Mouse (Mus musculus): ENCODE data around the gene Sec14l2.
"Not testable (repeated sequence)": the region's sequence is repeated elsewhere in the genome, so short reads cannot be mapped to it uniquely, and the experiment has no call there.

Sec14l2 gene

DNA sequence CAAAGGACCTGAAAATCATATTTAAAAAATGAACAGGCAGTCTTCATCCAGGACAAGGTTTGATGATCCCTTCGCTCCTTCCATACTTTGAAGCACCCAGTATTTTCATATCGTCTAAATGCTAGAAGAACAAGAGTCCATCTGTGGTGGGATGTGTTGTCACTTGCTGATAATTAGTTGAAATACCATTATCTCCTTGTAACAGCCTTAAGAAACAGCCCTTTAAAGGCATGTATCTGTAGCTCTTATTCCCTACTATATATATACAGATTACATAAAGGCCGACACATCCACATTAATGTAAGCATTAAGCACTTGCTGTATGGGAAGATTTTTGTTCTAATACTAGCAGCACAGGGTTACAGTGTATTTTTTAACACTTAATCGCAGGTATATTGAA is 5.2 kb upstream of the Sec14l2 start:
- not testable (repeated sequence) for DNase-seq

DNA sequence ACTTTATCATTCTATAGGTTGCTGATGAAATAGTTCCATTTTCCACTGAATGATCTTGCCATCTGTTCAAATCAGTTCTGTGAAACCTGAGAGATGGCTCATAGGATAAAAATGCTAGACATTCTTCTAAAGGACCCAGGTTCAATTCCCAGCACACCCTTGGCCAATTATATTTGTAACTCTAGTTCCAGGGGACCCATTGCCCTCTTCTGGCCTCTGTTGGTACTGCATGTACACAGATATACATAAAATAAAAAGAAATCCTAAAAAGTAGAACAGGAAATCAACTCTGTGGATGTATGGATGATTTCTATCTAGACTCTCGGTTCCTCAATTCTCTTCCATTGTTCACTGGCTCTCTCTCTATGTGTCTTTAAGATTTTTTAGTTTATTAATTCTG is 3.8 kb upstream of the Sec14l2 start:
- no peak for DNase-seq

DNA sequence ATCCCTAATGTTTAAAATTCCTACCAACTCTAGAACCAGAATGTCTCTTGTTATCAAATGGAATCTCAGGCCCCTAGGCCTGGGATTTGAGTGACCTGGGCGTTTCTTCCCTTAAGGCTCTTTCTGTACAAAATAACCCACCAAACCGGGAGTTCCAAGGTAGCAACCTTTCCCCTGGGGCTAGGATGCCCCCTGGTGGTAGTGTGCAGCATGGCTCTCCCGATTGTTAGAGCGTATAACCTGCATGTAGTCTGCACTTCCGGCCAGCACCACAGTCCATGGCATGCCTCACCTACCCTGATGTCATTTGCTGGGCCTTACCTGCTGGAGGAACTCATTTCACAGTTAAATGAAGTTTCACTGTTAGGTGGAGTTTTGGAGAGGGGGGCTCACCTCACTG is 707 bp upstream of the Sec14l2 start:
- DNase-seq = no peak

DNA sequence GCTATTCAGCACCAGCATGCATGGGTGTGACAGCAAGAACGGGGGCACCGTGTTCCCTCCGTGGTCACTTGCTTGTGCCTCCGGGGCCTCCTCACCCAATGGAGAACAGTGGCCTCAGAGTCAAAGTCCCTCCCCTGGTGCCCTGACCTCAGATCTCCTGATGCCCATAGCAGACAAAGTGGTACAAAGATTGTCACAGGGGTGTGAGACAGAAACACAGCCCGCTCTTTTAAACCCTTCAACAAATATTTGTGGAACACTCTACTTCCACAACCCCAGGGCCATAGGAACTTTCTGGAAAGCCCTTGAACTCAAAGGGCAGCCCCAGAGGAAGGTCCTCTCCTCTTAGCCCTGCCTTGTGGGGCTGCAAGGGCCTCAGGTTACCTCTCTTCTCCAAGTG is 989 bp downstream of the Sec14l2 start:
- no peak for DNase-seq

DNA sequence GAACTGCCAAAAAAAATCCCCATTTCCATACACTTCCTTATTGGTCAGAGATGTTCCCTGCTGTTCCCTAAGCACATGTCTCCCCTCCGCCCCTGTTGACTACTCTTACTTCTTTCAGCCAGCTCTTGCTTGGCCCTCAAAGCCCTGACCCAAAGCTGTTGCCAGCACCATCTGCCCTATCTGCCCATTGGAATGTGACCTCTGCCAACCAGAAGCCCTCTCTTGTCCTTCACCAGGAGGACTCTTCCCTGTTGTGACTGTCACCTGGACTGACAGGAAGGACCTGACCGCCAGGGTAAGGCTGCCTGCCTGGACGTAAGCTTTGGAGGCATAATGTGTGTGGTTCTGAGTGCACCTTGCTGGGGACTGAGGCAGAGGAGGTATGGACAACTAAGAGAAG is 1.5 kb downstream of the Sec14l2 start:
- no peak for DNase-seq

DNA sequence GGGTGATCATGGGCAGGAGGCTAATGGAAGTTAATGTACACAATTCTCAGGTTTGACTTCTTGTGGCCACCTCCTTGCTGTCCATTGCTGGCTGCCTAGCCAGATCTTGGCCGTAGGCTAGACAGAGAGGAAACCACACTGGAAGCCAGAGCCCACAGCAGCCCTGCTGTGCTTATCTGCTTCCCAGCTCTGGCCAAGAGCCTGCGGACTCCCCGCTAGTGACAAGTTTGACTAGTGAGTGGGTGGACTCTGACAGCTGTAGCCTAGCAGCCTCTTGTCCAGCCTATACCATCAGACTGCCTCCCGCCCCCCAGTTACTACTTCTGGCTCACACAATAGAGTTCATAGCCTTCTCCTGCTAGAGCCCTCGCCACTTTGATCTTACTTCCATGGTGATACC is 3.6 kb downstream of the Sec14l2 start:
- no peak for DNase-seq

DNA sequence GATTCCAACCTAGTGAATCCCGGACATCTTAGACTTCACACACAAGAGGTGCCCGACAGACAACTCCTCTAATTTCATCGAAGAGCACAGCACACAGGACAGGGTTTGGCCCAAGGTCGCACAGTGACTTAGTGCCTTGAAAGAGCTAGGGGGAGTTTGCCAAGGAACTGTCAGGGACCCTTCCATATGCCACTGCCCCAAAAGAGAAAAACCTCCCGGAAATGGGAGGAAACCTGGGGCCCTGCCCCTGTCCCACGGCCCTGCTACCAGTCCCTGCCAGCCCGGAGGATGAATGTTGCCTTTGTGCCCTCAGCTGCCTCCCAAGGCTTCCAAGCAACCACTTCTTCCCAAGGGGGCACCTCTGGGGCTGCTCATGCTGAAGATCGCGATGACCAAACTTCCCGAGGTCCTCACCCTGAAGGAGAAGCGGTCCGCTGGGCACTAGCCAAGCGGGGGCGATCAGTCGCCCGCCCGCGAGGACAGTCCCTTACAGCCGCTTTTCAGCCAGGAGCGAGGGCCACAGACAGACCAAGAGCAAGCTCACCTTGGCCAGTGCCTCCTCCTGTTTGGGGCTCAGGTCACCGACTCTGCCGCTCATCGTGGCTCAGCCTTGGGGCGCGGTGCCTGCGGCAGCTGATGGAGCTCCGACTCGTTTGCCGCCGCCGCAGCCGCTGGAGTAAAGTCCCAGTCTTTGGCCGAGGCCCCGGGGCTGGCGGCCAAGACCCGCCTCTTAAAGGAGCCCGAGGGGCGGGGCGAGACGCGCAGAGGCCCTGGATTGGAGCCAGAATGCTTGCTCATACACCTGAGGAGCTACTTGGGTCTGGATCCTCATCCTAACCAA is 4.9 kb downstream of the Sec14l2 start:
- peak; percentile 81 for DNase-seq

DNA sequence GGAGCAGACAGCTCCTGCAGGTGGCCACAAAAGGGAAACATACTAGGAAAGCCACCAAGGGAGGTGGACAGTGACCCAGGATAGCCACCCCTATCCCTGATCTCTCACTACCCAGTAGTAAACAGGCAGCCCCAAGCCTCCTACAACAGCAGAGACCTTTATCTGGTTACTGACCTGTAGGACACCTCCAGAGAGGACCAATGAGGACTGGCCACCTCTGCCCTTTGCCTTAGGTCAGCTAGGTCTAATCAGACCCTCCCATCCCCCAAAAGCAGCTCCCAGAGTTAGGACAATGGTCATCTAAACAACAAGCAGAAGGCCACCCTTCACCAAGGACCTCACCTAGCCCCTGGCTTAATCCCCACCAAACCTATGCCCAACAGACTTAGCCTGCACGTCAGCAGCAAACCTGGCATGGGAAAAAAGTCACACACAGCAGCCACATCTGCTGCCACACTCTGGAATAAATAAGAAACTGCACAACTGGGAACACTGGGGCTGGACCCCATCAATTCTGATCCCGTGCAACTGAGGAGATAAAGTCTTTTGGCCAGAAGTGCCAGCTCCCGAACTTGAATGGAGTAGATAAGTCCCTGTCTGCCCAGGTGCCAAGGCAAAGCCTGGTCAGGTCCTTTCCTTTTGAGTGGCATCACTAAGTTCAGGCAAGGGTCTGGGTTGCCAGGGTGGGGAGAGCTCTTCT is 5.7 kb downstream of the Sec14l2 start:
- DNase-seq = no peak

DNA sequence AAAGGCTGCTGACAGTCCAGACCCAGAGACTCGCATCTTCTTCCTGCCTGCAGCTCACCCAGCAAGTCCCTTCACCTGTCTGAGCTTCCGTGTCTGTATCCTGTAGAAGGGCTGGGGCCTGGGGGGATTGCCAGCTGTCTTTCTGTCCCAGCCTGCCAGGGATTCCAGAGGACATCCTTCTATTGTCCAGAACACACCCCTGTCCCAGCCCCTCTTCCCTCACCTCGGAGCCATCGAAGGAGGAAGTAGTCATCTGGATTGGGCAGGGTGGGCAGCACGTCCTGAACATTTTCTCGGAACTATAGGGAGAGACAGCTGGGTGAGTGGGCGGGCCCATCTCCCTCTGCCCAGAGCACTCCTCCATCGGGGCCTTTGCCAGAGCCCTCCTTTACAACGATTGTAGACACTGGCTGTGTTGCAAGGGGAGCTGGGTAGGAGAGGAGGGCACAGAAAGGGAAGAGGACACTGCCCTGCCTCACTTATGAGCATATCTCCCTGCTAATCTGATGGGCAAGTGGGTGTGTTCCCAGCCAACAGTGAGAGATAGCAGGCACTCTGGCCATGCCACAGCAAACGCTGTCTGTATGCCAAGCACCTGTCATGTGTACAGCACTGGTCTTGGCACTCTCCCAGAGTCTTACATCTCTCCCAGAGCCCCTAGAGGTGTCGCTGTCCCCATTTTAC is 6.6 kb downstream of the Sec14l2 start:
- no peak for DNase-seq

DNA sequence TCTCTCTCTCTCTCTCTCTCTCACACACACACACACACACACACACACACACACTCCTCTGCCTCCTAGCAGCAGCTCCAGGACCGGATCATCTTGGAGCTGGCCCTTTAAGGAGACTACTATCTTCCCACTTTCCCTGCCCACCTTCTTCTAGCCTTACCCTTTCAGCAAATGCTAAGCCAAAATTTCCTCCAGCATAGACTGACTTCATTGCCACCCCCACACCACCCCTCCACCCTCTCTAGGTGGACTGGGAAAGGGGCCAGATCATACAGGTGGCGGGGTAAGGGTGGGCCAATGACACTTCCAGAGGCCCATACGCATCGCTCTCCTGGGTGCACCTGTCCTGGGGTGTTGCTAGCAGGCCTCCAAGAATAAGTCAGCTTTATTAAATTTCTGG is 7.8 kb downstream of the Sec14l2 start:
- DNase-seq = no peak

DNA sequence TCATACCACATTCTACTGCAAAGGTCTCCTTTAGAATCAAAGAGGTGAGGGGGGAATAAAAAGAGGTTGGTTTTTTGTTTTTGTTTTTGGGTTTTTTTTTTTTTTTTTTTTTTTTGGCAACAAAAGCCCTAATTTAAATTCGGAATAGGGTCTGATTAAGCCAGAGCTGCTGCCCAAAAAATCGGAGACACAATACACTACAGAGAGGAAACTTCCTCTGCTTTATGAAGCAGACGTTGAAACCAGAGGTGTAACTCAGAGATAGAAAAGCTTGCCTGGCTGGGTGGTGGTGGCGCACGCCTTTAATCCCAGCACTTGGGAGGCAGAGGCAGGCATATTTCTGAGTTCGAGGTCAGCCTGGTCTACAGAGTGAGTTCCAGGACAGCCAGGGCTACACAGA is 8.7 kb downstream of the Sec14l2 start:
- not testable (repeated sequence) for DNase-seq

DNA sequence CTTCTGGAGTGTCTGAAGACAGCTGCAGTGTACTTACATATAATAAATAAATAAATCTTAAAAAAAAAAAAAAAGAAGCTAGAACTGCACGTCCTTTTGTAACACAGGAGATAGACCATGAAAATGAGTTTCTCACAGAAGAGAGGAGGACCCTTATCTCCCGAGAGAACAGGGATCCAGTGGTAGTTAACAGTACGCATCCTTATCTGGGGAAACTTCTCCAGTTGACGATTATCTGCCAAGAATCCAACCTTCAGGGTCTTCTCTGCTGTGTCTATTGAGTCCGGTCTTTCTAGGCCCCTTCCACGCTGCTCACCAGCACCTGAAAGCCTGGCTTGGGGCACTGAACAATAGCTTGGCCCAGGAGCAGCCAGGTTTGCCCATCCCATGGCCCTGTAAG is 9.2 kb downstream of the Sec14l2 start:
- no peak for DNase-seq

DNA sequence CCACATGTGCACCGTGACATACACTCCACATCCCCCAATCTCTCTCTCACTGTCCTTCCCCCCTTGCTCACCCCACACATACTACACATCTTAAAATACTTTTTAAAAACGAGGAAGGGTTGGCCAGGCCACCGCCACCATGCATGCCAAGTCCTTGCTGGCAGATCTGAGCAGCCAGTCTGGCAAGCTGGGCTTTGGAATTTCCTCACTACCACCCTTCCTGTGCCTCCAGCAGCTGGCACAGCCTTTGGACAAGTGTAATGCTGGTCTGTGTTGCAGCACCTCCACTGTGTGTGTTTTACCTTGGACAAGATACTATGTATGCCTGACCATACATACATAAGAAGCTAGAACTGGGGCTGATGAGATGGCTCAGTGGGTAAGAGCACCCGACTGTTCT is 9.7 kb downstream of the Sec14l2 start:
- DNase-seq = no peak

DNA sequence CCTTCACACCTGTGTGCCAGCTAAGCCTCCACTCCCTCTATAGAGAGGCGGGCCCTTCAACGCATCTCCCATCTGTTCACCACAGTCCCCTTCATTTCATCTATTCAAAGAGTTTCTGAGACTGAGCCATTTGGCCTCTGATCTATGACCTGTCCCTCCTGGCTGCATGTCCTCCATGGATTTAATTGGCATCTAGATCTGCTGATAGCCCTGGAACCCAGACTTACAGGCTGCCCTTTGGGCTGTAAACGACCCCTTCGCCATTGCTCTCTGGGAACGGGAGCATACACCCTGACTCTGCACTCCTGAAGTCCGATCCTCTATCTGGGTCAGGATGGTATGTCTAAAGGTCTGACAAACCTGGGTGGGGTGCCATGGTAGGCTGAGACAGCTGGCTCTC is 10.4 kb downstream of the Sec14l2 start:
- DNase-seq = no peak

DNA sequence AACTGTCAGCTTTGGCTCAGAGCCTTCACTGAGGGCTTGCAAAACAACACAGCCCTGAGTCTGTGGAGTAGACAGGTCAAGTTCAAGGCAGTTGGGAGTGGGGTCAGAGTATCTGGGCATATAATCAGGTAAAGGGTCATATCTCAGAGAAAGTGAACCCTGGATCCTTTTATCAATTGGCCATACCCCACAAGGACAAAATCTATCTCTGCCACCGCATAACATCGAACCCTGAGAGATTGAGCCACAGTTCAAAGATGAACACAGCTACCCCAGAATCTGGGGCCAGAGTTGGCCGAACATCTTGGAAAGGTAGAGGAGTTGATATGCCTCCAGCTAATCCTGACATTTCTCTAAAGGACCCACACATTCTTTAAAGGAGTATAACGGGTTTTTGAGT is 11.2 kb downstream of the Sec14l2 start:
- DNase-seq = no peak

DNA sequence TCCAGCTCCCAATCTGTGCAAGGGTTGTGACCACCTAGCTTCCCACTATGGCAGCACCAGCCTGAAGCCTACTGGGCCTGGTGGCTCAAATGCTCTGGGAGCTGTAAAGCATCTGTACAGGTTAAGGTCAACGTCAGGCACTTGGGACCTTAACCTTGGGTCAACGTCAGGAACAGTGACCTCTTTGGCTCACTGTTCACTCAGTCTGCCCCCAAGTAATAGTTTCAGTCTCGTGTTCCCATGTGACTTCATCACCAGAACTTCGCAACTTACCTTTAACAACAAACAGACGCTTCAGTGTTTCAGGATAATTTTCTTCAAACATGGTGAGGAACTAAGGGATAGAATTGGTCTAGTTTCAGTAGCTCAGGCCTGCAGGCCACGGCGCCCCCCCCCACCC is 14.5 kb downstream of the Sec14l2 start:
- DNase-seq = no peak

DNA sequence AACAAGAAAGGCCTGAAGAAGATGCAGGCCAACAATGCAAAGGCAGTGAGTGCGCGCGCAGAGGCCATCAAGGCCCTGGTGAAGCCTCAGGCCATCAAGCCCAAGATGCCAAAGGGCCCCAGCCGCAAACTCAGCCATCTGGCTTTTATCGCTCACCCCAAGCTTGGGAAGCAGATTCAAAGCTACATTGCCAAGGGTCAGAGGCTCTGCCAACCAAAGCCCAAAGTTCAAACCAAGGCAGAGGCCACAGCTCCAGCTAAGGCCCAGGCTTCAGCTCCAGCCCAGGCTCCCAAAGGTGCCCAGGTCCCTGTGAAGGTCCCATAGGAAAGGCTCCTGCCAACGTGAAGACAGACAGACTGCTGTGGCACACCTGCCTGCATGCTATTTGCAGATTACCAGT is 15.3 kb downstream of the Sec14l2 start:
- DNase-seq = not testable (repeated sequence)

DNA sequence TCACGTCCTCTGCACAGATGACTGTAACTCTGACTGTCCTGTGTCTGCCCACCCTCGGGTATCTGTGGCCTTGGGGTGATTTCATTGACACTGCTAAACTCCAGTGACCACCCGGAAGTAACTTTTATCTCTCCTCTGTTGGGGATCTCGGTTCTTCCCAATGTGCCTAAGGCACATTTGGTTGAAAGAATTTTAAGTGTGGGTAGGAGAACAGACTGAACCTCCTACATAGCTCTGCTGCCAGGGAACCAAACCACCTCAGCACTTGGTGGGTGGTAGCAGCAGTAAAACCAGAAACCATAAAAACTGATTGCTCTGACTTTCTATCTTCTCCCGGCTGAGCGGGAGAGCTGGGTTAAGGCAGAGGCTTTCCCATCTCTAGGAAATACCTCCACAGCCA is 17.8 kb downstream of the Sec14l2 start:
- DNase-seq = no peak

DNA sequence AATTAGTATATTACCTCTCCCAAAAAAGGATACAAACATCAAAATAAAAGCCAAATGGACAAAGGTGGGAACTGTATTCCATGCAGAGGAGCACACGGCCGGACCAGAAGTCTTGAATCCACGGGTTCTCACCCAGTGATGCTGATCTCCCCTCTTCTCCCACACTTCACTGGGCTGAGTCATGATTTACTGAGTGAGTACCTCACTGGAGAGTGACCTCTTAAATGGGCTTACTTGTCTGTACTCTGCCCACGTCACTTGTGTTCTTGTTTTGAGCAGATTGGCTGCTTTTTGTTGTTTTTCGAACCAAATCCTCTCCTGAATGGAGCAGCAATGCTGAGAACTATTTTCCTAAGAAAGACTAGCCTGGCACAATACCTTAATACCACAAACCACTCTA is 18.2 kb downstream of the Sec14l2 start:
- DNase-seq = no peak

DNA sequence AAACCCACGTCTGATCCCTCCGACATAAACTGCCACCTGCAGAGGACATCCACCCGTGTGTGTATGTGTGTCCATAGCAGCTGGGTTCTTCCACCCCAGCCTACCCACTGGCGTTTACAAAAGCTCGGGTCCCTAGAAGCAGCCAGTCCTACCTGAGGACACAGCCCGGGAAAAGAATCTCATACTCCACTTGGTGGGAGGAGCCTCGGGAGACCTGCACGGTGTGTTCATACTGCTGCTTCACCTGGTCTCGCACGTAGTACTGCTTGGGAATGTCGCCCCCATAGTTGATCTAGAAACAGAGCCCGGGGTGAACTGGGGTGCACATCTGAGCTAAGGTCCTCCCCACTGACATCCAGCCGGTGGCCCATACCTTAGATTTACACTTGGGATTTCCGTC is 19.7 kb downstream of the Sec14l2 start:
- DNase-seq = no peak

DNA sequence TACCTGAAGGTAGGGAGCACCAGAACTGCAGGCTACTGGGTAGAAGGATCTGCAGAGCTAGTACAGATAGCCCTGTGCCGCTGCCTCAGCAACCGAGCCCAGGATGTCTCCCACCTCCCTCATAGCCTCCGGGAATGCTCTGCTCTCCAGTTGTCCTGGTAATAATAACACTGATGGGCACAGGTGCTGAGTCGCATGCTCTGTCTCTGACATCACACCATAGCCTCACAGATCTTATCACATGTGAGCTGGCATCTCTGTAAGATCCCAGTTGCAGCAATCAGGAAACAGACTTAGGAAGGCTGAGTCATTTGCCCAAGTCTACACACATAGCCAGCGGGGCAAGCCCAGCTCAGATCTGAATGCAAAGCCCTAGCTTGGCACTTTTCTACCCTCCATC is 21.4 kb downstream of the Sec14l2 start:
- no peak for DNase-seq

DNA sequence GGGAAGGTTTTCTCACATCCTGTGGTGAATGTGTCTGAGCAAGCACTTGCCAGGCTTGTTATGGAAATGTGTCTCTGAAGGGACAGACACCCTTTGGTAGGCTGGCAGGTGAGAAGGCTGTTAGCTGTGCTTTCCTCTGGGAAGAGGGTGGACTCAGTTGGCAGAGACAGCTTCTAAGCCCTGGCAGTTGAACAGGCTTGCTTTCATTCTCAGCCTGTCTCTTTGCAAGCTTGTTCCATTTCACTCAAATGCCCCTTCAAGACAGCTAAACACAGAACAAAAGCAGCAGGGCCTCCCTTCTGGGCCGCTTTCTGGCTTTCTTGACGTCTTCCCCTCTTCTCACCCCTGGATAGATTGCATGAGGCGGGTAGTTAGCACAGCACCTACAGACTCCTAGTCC is 23.8 kb downstream of the Sec14l2 start:
- no peak for DNase-seq

DNA sequence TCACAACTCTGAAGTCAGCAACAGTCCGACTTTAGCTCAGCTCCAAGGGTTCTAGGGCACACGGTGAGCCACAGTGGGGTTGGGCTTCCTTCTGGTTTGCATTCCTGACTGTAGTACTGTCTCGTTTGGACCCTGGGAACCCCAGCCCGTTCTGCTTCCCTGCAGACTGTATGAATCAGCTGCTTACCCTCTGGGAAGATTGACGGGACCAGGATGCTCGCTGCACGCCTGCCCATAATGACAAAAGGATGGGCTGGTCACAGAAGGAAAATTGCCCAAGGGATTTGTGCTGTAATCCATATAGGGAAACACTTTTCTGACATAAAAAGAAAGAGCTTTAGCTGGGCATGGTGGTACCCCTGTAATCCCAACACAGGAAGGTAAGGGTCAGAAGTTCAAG is 24.4 kb downstream of the Sec14l2 start:
- no peak for DNase-seq

DNA sequence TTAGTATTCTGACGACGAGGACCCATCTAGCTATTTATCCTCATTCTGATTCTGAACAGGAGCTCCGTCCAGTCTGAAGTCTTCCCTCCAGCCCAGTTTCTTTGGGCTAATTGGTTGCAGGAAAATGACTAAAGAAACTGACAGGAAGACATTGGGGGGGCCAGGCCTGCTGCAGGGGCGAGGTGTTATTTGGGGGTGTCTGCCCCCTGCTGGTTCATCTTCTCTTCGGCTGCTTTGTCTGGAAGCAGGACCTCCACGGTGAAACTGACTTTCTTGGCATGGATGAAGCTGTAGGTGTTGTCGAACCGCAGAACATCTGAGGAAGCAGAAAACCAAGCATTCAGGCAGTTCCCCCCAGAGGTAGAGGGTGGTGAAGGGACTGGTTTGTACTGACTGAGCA is 25.1 kb downstream of the Sec14l2 start:
- no peak for DNase-seq
